Mouse (Mus musculus) hindbrain, embryonic 14.5 days (tissue): ENCODE results near the gene Ccnd3. TPM values are rescaled to one million over a fixed set of nuclear protein-coding genes. Genes with fewer than 3 reads are reported as not detected.
A peak's percentile ranks its signal among the peaks of the same experiment; 100 is the strongest.

Experiments used
- ATAC-seq: fragments of 200-750 bp; cut with Nextera tagmentation; 2 replicates; pipeline ENCODE4 v1.8.0; 2017; ENCODE audit warnings: moderate number of reproducible peaks, mild to moderate bottlenecking, moderate TSS enrichment, moderate library complexity; ENCODE audit not compliant: low FRiP score
- DNase-seq: peaks from one replicate; pipeline ENCODE4 v3.0.0-alpha.2; 2015; ENCODE audit warnings: low spot score
- H3K27ac ChIP-seq: fragments of 300-500 bp; sonication (generic); 2 replicates; pipeline ENCODE4 v1.5.1; 2014; ENCODE audit warnings: mild to moderate bottlenecking, moderate library complexity
- H3K27me3 ChIP-seq: fragments of 300-500 bp; sonication (generic); 2 replicates; pipeline ENCODE4 v1.6.1; 2014; ENCODE audit warnings: mild to moderate bottlenecking, low read length, mixed read lengths; ENCODE audit not compliant: control insufficient read depth, insufficient read depth
- H3K36me3 ChIP-seq: fragments of 300-500 bp; sonication (generic); replicated peaks from 2 replicates; pipeline ENCODE4 v1.6.1; 2014; ENCODE audit not compliant: control insufficient read depth, insufficient read depth
- H3K4me1 ChIP-seq: fragments of 300-500 bp; sonication (generic); replicated peaks from 2 replicates; pipeline ENCODE4 v1.6.1; 2014; ENCODE audit warnings: antibody characterized with exemption, low read length, mixed read lengths; ENCODE audit not compliant: control insufficient read depth, insufficient read depth
- H3K4me2 ChIP-seq: fragments of 300-500 bp; sonication (generic); replicated peaks from 2 replicates; pipeline ENCODE4 v1.6.1; 2014; ENCODE audit warnings: mild to moderate bottlenecking, moderate library complexity
- H3K4me3 ChIP-seq: fragments of 300-500 bp; sonication (generic); replicated peaks from 2 replicates; pipeline ENCODE4 v1.5.1; 2014; ENCODE audit warnings: mild to moderate bottlenecking, low read length
- H3K9ac ChIP-seq: fragments of 300-500 bp; sonication (generic); 2 replicates; pipeline ENCODE4 v1.6.1; 2014
- H3K9me3 ChIP-seq: fragments of 300-500 bp; sonication (generic); 2 replicates; pipeline ENCODE4 v1.6.1; 2016; ENCODE audit warnings: low read length; ENCODE audit not compliant: control insufficient read depth
- WGBS: fragments of 180-500 bp; shearing (Covaris S2); extraction: QIAGEN DNeasy Blood & Tissue Kit; methylation state at CpG from one replicate; pipeline ENCODE4 v1.1.7; 2014; 5-methylcytosine and 5-hydroxymethylcytosine counted together
- polyA plus RNA-seq: library from polyadenylated mRNA; unstranded; fragments of >200 nt; fragmentation: Nextera tagmentation; extraction: Ambion mirVana; gene quantifications from 2 replicates; pipeline ENCODE4 v1.2.1, GENCODE M21; 2014

Ccnd3 gene
- polyA plus RNA-seq, 1 experiment from 2014 or later, result 80.3 TPM

GRCm38 (mm10) chr17:47474250-47474649 lies 30.6 kb upstream of the Ccnd3 start:
- 0 out of 2 replicates have a peak, but pooled peaks cover 2% of the 10 kb centered on the region for H3K27me3 ChIP-seq
- no peaks in the 10 kb centered on the region for H3K36me3 ChIP-seq
- H3K4me3 ChIP-seq, result no peak overlapping the region
- no peak overlapping the region for H3K9ac ChIP-seq
- H3K4me2 ChIP-seq, result no peak overlapping the region
- H3K27ac ChIP-seq, result no peak overlapping the region
- DNase-seq (no peak), ATAC-seq (no peak)
- no peaks in the 10 kb centered on the region for H3K9me3 ChIP-seq
- no peaks in the 10 kb centered on the region for H3K4me1 ChIP-seq
- 84% methylated on average over 4 of the region's 4 CpGs for WGBS

DNA sequence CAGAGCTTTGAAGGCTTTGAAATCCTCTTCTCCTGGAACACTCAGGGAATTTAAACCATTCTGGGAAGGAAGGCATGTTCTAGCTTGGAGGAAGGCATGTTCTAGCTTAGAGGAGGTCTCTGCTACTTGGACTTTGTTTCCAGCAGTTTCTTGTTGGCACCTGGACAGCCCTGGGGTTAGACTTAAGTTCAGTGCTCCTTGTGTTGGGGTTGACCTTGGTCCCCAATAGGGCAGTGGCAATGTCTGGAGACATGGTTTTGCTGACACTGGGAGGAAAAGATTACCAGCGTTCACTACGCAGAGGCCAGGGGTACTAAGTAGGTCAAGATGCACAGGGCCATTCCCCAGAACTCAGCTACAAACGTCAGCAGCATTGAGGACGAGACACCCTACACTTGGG lies 29.7 kb upstream of the Ccnd3 start:
- ATAC-seq (no peak), DNase-seq (no peak)
- H3K27ac ChIP-seq, result no peak overlapping the region
- H3K4me1 ChIP-seq, result no peaks in the 10 kb centered on the region
- H3K27me3 ChIP-seq, result no peaks in the 10 kb centered on the region
- 81% methylated on average over 4 of the region's 4 CpGs for WGBS
- H3K4me2 ChIP-seq, result no peak overlapping the region
- no peak overlapping the region for H3K9ac ChIP-seq
- no peak overlapping the region for H3K4me3 ChIP-seq
- H3K9me3 ChIP-seq, result no peaks in the 10 kb centered on the region
- H3K36me3 ChIP-seq, result no peaks in the 10 kb centered on the region

DNA sequence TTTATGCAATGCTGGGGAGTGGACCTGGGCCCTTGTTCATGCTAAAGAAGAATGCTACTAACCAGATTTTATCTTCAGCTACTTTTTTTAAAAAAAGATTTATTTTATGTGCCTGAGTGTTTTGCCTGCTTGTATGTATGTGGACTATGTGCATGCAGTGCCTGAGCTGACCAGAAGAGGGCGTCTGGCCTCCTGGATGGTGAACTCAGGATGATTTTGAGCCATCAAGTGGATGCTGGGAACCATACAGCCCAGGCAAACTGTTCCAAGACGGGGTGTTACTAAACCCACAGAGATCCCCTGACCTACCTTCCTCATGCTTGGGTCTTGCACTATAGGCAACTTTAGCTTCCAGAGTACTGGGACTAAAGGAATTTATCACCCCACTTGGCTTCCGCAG lies 29.1 kb upstream of the Ccnd3 start:
- H3K4me1 ChIP-seq, result no peaks in the 10 kb centered on the region
- ATAC-seq (no peak), DNase-seq (no peak)
- no peak overlapping the region for H3K27ac ChIP-seq
- no peak overlapping the region for H3K4me3 ChIP-seq
- H3K27me3 ChIP-seq, result no peaks in the 10 kb centered on the region
- H3K4me2 ChIP-seq, result no peak overlapping the region
- no peaks in the 10 kb centered on the region for H3K36me3 ChIP-seq
- no peaks in the 10 kb centered on the region for H3K9me3 ChIP-seq
- no peak overlapping the region for H3K9ac ChIP-seq
- WGBS, result 64% methylated on average over 3 of the region's 3 CpGs

DNA sequence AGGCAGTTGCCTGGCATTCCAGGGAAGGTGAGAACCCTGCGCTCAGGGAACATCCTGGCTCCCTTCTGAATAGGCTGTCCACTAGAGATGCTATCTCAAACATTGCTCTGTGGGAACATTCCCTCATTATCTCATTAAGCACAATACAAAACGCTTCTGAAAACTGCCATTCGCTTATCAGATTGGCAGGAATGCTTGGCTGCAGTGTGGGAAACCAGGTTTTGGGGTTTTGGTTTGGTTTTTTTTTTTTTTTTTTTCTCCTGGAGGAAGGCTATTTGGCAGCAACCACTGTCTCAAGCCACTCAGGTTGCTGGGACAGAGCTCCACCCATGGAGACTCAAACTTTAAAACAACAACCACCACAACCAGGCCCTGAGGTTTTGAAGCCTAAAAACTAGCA lies 25.0 kb upstream of the Ccnd3 start:
- WGBS, result 58% methylated on average over 3 of the region's 3 CpGs
- no peak for ATAC-seq

GRCm38 (mm10) chr17:47482401-47482800 lies 22.4 kb upstream of the Ccnd3 start:
- Histone ChIP-seq H3K27ac (no peak overlapping the region), H3K27me3 (no peaks in the 10 kb centered on the region), H3K4me2 (no peak overlapping the region), H3K9me3 (no peaks in the 10 kb centered on the region), H3K4me1 (no peaks in the 10 kb centered on the region), H3K36me3 (0 out of 2 replicates have a peak, but pooled peaks cover under 1% of the 10 kb centered on the region), H3K9ac (no peak overlapping the region), H3K4me3 (no peak overlapping the region)
- 37% methylated on average over 2 of the region's 2 CpGs for WGBS
- DNase-seq (peak; percentile 63), ATAC-seq (no peak)

More for the DNA sequence above, 25.0 kb upstream of the Ccnd3 start:
- Histone ChIP-seq H3K27ac (no peak overlapping the region), H3K36me3 (no peaks in the 10 kb centered on the region), H3K27me3 (no peaks in the 10 kb centered on the region), H3K9me3 (no peaks in the 10 kb centered on the region), H3K4me2 (no peak overlapping the region), H3K9ac (no peak overlapping the region), H3K4me1 (no peaks in the 10 kb centered on the region), H3K4me3 (no peak overlapping the region)
- DNase-seq, result no peak

DNA sequence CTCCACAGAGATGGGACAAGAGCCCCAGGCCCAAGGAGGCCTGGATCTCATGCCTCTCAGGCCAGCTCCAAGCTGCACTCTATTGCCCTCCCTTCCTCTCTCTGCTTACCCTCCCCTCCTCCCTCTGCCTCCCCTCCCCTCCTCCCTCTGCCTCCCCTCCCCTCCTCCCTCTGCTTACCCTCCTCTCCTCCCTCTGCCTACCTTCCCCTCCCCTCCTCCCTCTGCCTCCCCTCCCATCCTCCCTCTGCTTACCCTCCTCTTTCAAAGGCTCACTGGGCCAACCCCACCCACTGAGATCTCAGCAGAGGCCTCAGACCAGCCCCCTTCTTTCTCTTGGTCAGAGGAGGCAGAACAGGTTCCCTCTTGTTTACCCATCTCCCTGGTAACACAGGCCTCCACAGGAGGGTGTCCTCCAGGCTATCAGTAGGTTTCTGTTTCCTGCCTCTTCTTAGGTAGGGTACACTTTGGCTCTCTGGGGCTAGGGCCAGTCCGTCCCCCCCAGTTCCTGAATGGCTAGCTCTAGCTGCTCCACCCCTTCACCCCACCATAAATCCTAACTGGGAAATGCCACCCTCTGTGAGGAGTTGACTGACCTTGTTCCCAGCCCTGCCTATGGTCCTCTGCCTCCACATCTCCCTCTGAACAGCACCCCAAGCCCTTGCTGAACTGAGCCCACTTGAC lies 20.5 kb upstream of the Ccnd3 start:
- Histone ChIP-seq H3K9me3 (no peaks in the 10 kb centered on the region), H3K27me3 (no peaks in the 10 kb centered on the region), H3K4me2 (no peak overlapping the region), H3K4me1 (no peaks in the 10 kb centered on the region), H3K27ac (no peak overlapping the region), H3K4me3 (no peak overlapping the region), H3K9ac (no peak overlapping the region), H3K36me3 (peaks cover 14% of the 10 kb centered on the region; the same call in 1 of the 2 replicates)
- ATAC-seq, result peak; percentile 41; the same call in 1 of the 2 replicates
- 23% methylated on average over 1 of the region's 1 CpGs for WGBS
- DNase-seq, result no peak

GRCm38 (mm10) chr17:47484993-47485392 lies 19.9 kb upstream of the Ccnd3 start:
- Histone ChIP-seq H3K9ac (no peak overlapping the region), H3K4me3 (no peak overlapping the region), H3K4me2 (no peak overlapping the region), H3K9me3 (no peaks in the 10 kb centered on the region), H3K27me3 (no peaks in the 10 kb centered on the region), H3K36me3 (peaks cover 19% of the 10 kb centered on the region), H3K4me1 (no peaks in the 10 kb centered on the region), H3K27ac (no peak overlapping the region)
- 11% methylated on average over 3 of the region's 3 CpGs for WGBS
- DNase-seq, result no peak
- ATAC-seq, result no peak

DNA sequence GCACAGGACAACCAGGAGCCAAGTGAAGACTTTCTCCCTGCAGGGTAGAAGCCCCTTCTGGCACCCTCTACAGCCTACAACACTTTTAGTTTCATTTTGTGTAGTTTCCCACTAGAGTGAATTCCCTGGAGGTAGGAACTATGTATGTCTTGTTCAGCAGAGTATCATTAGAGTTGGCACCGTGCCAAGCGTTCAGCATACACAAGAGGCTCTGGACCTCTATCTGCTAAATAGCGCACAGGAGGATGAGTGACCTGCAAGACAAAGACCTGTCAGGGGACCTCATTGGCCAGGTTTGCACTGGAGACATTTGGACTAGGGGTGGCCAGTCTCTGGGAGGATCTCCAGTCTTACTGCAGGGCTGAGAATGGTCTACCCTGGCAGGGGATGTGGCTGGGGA lies 19.1 kb upstream of the Ccnd3 start:
- no peak overlapping the region for H3K4me3 ChIP-seq
- DNase-seq (no peak), ATAC-seq (no peak)
- H3K9me3 ChIP-seq, result no peaks in the 10 kb centered on the region
- H3K27ac ChIP-seq, result no peak overlapping the region
- H3K27me3 ChIP-seq, result no peaks in the 10 kb centered on the region
- no peak overlapping the region for H3K9ac ChIP-seq
- no peaks in the 10 kb centered on the region for H3K4me1 ChIP-seq
- H3K4me2 ChIP-seq, result no peak overlapping the region
- peaks cover 27% of the 10 kb centered on the region for H3K36me3 ChIP-seq
- WGBS, result 80% methylated on average over 3 of the region's 3 CpGs

GRCm38 (mm10) chr17:47490791-47491190 lies 14.1 kb upstream of the Ccnd3 start:
- H3K4me1 ChIP-seq, result no peaks in the 10 kb centered on the region
- H3K36me3 ChIP-seq, result peaks cover 76% of the 10 kb centered on the region
- H3K4me3 ChIP-seq, result no peak overlapping the region
- 80% methylated on average over 9 of the region's 9 CpGs for WGBS
- ATAC-seq (no peak), DNase-seq (no peak)
- no peak overlapping the region for H3K27ac ChIP-seq
- no peaks in the 10 kb centered on the region for H3K9me3 ChIP-seq
- H3K4me2 ChIP-seq, result no peak overlapping the region
- H3K9ac ChIP-seq, result no peak overlapping the region
- no peaks in the 10 kb centered on the region for H3K27me3 ChIP-seq

GRCm38 (mm10) chr17:47492731-47493130 lies 12.1 kb upstream of the Ccnd3 start:
- no peak overlapping the region for H3K4me3 ChIP-seq
- H3K9ac ChIP-seq, result no peak overlapping the region
- H3K27ac ChIP-seq, result no peak overlapping the region
- H3K9me3 ChIP-seq, result no peaks in the 10 kb centered on the region
- ATAC-seq (no peak), DNase-seq (no peak)
- no peaks in the 10 kb centered on the region for H3K27me3 ChIP-seq
- WGBS, result 89% methylated on average over 6 of the region's 6 CpGs
- H3K4me1 ChIP-seq, result no peaks in the 10 kb centered on the region
- H3K4me2 ChIP-seq, result no peak overlapping the region
- H3K36me3 ChIP-seq, result peaks cover 86% of the 10 kb centered on the region
